Mouse (Mus musculus) E14TG2a.4 (cell line): ENCODE results near the gene Cmip.

Experiments
- H3K27me3 ChIP-seq: 2 replicates; pipeline ENCODE4 v1.6.1; 2014; ENCODE audit warnings: low read length, control low read depth; ENCODE audit not compliant: insufficient read depth
- H3K36me3 ChIP-seq: 2 replicates; pipeline ENCODE4 v1.6.1; 2014; ENCODE audit warnings: low read length, control low read depth; ENCODE audit not compliant: insufficient read depth
- H3K4me1 ChIP-seq: replicated peaks from 2 replicates; pipeline ENCODE4 v1.6.1; 2014; ENCODE audit warnings: low read depth, low read length, control low read depth
- H3K4me3 ChIP-seq: replicated peaks from 2 replicates; pipeline ENCODE4 v1.5.1; 2014; ENCODE audit warnings: mild to moderate bottlenecking, low read length
- H3K9me3 ChIP-seq: 2 replicates; pipeline ENCODE4 v1.6.1; 2014; ENCODE audit warnings: low read length, control low read depth
- CTCF ChIP-seq: conservative IDR thresholded peaks from 2 replicates; pipeline ENCODE4 v1.5.1; 2014; ENCODE audit warnings: low read length
- NANOG ChIP-seq: IDR thresholded peaks from 2 replicates; pipeline ENCODE4 v1.6.1; 2014; ENCODE audit warnings: borderline replicate concordance, low read length, mixed read lengths
- POU5F1 ChIP-seq: IDR thresholded peaks from 2 replicates; pipeline ENCODE4 v1.6.1; 2014; ENCODE audit warnings: low read length, borderline replicate concordance

Gene Cmip

DNA sequence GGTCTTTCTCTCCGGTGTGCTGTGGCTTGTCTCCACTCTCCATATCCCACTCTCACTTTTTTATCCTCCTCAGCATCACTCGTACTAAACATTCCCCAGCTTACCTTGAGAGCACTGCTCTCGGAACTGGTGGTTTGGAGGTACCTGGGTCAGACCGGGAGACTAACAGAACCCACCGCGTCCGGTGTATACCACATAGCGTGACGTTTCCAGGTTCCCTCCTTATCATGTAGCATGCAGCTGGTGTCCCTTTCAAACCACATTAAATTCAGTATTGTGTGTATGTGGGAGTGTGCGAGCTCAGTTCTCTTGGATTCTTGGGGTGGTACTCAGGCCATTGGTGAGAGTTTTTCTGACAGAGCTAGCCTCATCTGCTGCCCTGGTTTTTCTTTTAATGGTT, 21.4 kb downstream of the Cmip start:
- no peaks in the 10 kb centered on the region for H3K9me3 ChIP-seq
- TF ChIP-seq CTCF (no peak), POU5F1 (no peak), NANOG (no peak)
- no peaks in the 10 kb centered on the region for H3K27me3 ChIP-seq
- H3K4me1 ChIP-seq: peaks cover 69% of the 10 kb centered on the region
- 0 out of 2 replicates have a peak overlapping the region, but pooled peaks have one; percentile 8 for H3K4me3 ChIP-seq
- H3K36me3 ChIP-seq: peaks cover 16% of the 10 kb centered on the region

DNA sequence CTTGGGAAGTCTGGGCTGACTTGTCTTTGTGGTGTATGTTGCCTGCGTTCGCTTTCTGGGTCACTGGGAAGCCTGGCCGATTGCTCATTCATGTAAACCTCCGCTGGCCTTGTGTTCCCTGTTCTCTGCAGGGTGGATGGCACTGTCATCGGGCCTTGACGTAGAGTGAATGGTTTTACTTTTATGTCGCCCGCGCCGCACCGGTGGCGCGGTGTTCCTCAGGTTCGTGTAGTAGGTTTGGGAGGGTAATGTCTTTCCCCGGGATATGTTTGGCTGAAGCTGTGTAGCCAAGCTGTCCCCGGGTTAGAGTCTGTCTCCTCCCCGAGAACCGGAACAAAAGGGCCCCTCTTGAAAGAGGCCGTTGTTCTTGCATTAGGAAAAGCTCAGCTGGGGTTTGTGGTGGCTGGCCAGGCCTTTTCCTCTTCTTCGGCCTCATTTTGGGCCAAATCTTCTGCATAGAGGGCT, 21.8 kb downstream of the Cmip start:
- no peaks in the 10 kb centered on the region for H3K9me3 ChIP-seq
- TF ChIP-seq NANOG: no peak
- TF ChIP-seq CTCF: no peak
- no peak for TF ChIP-seq POU5F1
- peak overlapping the region; percentile 8; the same call in 1 of the 2 replicates for H3K4me3 ChIP-seq
- H3K27me3 ChIP-seq: no peaks in the 10 kb centered on the region
- peaks cover 11% of the 10 kb centered on the region for H3K36me3 ChIP-seq
- H3K4me1 ChIP-seq: peaks cover 73% of the 10 kb centered on the region

- Histone ChIP-seq H3K4me1 (peaks cover 81% of the 10 kb centered on the region), H3K9me3 (no peaks in the 10 kb centered on the region), H3K27me3 (no peaks in the 10 kb centered on the region), H3K4me3 (no peak overlapping the region), H3K36me3 (peaks cover 10% of the 10 kb centered on the region)
- no peak for TF ChIP-seq POU5F1
- no peak for TF ChIP-seq CTCF
- no peak for TF ChIP-seq NANOG
Measured at GRCm38 (mm10) chr8:117280488-117280887, 23.6 kb downstream of the Cmip start.

- Histone ChIP-seq H3K36me3 (peaks cover 13% of the 10 kb centered on the region), H3K27me3 (no peaks in the 10 kb centered on the region), H3K4me3 (no peak overlapping the region), H3K9me3 (no peaks in the 10 kb centered on the region), H3K4me1 (peaks cover 82% of the 10 kb centered on the region)
- TF ChIP-seq POU5F1 (no peak), NANOG (no peak), CTCF (no peak)
Measured at GRCm38 (mm10) chr8:117281676-117282075, 24.8 kb downstream of the Cmip start.

- no peaks in the 10 kb centered on the region for H3K27me3 ChIP-seq
- peaks cover 10% of the 10 kb centered on the region for H3K36me3 ChIP-seq
- TF ChIP-seq CTCF (no peak), POU5F1 (no peak), NANOG (no peak)
- peaks cover 81% of the 10 kb centered on the region for H3K4me1 ChIP-seq
- H3K9me3 ChIP-seq: no peaks in the 10 kb centered on the region
- H3K4me3 ChIP-seq: peak overlapping the region; percentile 13; the same call in 1 of the 2 replicates
Measured at GRCm38 (mm10) chr8:117282141-117282950, 25.5 kb downstream of the Cmip start.

GRCm38 (mm10) chr8:117284768-117285484, 28.1 kb downstream of the Cmip start:
- Histone ChIP-seq H3K36me3 (peaks cover 10% of the 10 kb centered on the region), H3K4me1 (peaks cover 78% of the 10 kb centered on the region), H3K4me3 (no peak overlapping the region), H3K27me3 (no peaks in the 10 kb centered on the region), H3K9me3 (no peaks in the 10 kb centered on the region)
- TF ChIP-seq CTCF: no peak
- no peak for TF ChIP-seq POU5F1
- TF ChIP-seq NANOG: no peak

DNA sequence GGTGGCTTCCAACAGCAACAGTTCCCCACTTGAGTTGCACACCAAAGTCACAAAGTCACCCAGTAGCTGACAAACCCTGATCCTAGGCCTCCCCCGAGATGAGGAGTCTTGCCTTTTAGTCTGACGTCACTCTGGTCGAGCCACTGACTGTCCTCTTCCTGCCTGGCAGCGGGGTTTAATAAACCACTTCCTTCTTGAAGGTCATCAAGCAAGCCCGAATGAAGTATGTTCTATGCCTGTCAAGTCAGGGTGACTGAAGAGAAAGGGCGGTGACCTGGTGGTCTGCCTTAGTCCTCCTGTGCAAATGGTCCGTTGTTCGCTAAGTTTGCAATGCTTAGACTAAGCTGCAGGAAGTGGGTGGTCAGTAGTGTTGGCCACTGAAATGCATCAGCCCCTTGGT, 31.1 kb downstream of the Cmip start:
- Histone ChIP-seq H3K9me3 (no peaks in the 10 kb centered on the region), H3K4me3 (no peak overlapping the region), H3K36me3 (peaks cover 10% of the 10 kb centered on the region), H3K4me1 (peaks cover 80% of the 10 kb centered on the region), H3K27me3 (no peaks in the 10 kb centered on the region)
- TF ChIP-seq POU5F1 (no peak), CTCF (no peak), NANOG (no peak)

DNA sequence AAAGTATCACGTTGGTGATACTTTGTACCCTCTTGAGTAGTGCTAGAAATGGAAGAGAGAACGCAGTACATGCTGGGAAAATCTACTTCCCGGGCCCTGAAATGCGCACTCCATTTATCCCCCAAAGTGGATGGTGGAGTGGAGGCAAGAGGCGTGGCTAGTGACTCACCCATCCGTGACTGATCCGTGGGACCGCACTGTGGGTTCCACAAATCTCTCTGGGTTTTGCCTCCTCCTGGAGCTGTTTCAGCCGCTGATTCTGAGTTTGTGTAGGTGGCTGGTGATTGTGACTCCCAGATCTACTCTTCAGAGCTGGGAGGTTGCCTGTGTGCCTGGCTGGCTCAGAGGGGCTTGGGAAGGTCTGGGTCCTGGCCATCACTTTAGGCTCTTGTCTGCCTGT, 32.2 kb downstream of the Cmip start:
- H3K27me3 ChIP-seq: no peaks in the 10 kb centered on the region
- H3K4me3 ChIP-seq: no peak overlapping the region
- TF ChIP-seq POU5F1 (no peak), CTCF (no peak), NANOG (no peak)

DNA sequence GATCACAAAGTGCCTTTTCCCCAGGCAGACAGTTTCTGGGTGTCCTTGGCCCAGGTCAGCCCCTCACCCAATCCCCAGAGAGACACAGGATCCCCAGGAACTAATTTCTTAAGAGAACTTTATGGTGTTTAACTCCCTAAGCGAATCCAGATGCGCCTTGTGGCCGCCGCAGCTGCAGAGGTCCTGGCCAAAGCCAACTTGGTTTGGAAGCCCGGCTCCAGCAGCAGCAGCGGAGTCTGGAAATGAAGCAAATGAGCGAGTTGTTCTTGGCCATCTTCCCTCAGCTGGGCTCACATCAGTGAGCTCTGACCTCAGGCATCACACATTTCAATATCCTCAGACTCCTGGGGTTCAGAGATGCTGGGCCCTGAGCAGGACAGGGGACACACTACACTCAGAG, 33.6 kb downstream of the Cmip start:
- H3K9me3 ChIP-seq: no peaks in the 10 kb centered on the region
- H3K4me3 ChIP-seq: no peak overlapping the region
- peaks cover 4% of the 10 kb centered on the region for H3K36me3 ChIP-seq
- no peaks in the 10 kb centered on the region for H3K27me3 ChIP-seq
- no peak for TF ChIP-seq CTCF
- H3K4me1 ChIP-seq: peaks cover 86% of the 10 kb centered on the region

More for the DNA sequence above, 32.2 kb downstream of the Cmip start:
- peaks cover 80% of the 10 kb centered on the region for H3K4me1 ChIP-seq
- H3K9me3 ChIP-seq: no peaks in the 10 kb centered on the region
- peaks cover 10% of the 10 kb centered on the region for H3K36me3 ChIP-seq
